Mouse (Mus musculus) v-Abl transformed pro-B cells (cell line): ENCODE results near the gene Hoxd4.

ENCODE experiments used
- in situ Hi-C, 2 experiments: fragments of 400-800 bp; cut with MboI; formaldehyde crosslinking; loops; one replicate each; pipeline ENCODE4 v1.15.1; 2025; ENCODE audit not compliant: unreplicated experiment in 2 of 2

The Hoxd4 gene

GRCm38 (mm10) chr2:74750731-74751250, 39.1 kb downstream of the Hoxd4 start:
- in situ Hi-C loops, result no loop called here

DNA sequence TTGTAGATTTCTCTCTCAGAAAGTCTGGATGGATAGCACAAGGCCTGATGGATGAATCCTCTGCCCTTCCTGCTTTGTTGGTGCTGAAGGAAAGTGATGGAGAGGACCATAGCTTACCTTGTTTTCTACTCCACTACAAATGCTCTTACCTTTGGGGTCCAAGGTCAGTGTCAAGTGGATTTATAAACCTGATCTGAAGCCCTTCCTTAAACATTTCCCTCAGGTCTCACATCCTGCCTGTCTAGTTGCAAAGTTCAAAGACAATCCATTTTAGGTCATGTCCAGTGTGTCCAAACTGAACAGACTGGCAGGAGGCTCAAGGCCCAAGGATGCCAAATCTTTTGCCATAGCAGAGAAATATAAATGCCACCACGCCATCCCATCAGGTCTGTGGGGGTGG, 40.1 kb downstream of the Hoxd4 start:
- in situ Hi-C loops, result no loop called here

GRCm38 (mm10) chr2:74752431-74753174, 40.9 kb downstream of the Hoxd4 start:
- in situ Hi-C loops, result no loop called here

DNA sequence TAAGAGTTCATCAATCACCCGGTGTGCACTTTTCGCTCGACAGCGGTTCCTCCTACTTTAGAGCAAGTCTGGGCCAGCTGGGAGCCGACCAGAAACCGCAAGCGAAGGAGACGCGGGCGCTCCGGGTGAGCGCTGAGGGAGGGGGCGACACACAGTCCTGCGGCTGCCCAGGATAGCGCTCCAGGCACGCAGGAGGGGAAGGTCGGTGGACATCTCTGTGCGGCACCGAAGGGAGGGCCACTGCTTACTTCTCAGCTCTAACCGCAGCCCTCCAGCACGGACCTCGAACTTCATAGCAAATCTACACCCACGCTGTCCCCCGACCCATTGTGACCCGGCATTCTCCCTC, 41.4 kb downstream of the Hoxd4 start:
- in situ Hi-C loops, result no loop called here

DNA sequence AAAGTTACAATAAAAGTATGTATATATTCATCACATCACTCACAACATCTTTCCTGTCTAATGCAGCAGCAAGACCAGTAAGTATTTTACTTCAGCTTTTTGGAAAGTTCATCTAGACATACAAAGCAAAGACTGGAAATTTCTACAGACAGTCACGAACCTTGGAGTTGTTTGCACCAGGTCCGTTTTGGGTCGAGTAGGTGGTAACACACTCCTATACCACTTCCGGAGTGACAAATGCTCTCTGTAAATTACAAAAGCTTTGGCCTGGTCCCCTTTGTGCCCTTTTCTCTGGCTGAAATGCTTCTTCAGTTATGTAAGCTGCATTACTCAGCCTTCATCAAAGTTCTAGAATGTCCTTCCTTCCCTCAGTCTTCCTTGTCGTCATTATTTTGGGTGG, 42.0 kb downstream of the Hoxd4 start:
- in situ Hi-C loops, result no loop called here

DNA sequence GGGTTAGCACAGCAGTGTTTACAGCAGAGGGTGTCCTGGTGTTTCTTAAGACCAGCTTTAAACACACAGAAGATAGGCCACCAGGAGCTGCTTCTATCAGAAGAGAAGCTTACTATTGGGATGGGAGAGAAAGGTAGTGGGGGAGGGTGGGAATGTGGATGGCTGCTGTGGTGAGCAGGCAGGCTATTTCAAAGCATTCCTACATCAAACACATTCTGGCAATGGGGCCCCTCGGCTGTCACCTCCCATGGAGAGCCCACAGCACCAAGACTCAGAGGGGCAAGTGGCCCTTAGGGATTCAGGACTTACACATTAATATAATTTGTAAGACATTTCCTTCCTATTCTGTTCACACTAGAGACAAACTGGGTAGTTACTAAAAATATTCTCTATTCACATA, 48.4 kb downstream of the Hoxd4 start:
- in situ Hi-C loops, result no loop called here

GRCm38 (mm10) chr2:74761941-74762340, 50.2 kb downstream of the Hoxd4 start:
- in situ Hi-C loops, result no loop called here

GRCm38 (mm10) chr2:74762522-74763244, 51.0 kb downstream of the Hoxd4 start, which contains the start of gene Hoxd1:
TSS of gene Hoxd1 (plus strand) at chr2:74762980.
- in situ Hi-C loops, result no loop called here

- in situ Hi-C loops, result no loop called here
Measured at GRCm38 (mm10) chr2:74763245-74763735, 51.6 kb downstream of the Hoxd4 start.

- in situ Hi-C loops, result no loop called here
Measured at GRCm38 (mm10) chr2:74763976-74764375, 52.2 kb downstream of the Hoxd4 start.

GRCm38 (mm10) chr2:74774359-74774758, 62.6 kb downstream of the Hoxd4 start:
- in situ Hi-C loops, result no loop called here

DNA sequence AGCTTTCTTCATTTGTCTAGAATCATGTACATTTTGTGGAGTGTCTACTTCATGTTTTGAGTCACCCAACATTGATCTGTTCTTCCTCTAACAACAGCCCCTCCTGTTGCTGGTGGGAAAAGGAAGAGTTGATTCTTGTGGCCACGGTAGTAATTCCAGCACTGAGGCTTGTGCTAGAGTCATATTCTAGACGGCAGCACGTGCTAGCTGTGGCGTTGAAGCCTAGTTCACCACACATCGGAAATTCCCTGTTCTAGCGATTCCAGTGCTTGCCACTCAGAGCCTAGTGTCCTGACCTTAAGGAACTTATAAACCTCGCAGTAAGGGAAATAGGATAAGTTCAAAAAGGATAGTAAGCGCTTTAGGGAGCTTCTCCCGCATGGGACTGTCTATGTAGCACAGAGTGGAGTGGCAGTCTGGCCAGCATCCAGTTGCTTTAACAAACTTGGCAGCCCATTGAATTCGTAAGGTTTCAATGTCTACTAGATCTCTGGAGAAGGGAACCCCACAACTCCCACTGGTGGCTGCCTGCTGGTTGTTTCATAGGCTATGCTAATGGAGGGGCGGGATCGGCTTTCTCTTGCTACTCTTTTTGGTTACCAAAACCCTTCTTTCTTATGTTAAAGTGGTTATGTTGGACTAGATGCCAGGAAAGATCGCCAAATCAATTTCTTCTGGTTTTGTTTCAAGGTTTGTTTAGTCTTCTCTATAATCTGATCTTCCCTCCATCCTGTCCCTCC, 66.0 kb downstream of the Hoxd4 start:
- in situ Hi-C loops, result no loop called here
